Mouse (Mus musculus): ENCODE measurements around the gene Ntrk3. TPM values are rescaled to one million over a fixed set of nuclear protein-coding genes. Genes with fewer than 3 reads are reported as not detected.

The Ntrk3 gene
- polyA plus RNA-seq, 1 experiment from 2014 or later = 0.49 TPM

DNA sequence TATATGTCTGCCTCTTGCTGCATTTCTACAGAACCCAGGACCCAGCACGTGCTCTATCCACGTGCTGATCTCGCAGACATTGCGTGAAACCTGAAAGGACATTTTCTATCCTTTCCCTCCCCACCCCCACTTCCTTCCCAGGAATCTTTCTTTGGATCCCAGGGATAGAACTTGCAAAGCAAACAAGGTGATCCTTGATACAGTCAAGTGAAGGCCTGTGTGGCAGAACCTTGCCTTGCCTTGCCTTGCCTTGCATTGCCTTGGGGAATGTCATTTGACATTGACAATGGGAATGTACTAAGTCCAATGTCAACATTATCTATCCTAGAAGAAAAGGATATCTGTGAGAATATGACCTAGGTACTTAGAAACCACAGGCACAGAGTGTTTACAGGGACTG is 144.9 kb downstream of the Ntrk3 start:
- no peak for ATAC-seq (ENCODE audit: insufficient number of reproducible peaks, low FRiP score)
- Histone ChIP-seq H3K4me3 (no peak overlapping the region), H3K9ac (no peak overlapping the region), H3K9me3 (replicated peaks) (no peaks in the 10 kb centered on the region), H3K4me2 (no peak overlapping the region), H3K36me3 (no peaks in the 10 kb centered on the region), H3K27me3 (replicated peaks) (peaks cover 46% of the 10 kb centered on the region), H3K27ac (ENCODE audit: poor library complexity, severe bottlenecking) (no peak overlapping the region), H3K4me1 (replicated peaks) (no peaks in the 10 kb centered on the region)
- WGBS = 71% methylated on average over 4 of the region's 4 CpGs

DNA sequence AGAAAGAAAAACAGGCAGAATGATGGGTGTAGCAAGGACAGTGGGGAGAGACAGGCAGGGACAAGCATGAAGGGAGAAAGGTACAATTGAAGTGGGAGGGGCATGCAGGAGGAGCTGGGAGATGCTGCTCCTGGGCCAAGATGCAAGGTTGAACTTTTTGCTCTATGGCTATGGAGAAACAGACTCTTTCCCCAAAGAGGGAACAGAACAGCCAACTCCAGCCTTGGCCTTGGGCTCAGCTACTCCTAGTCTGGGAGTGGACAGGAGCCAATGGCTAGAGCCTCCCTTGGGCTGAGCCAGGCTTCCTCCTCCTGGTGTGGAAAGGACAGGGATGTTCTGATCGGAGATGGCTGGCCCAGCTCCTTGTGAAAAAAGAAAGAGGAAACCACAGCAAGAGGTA is 145.6 kb downstream of the Ntrk3 start:
- Histone ChIP-seq H3K27me3 (replicated peaks) (peaks cover 45% of the 10 kb centered on the region), H3K4me1 (replicated peaks) (no peaks in the 10 kb centered on the region), H3K4me2 (no peak overlapping the region), H3K9ac (no peak overlapping the region), H3K4me3 (no peak overlapping the region), H3K36me3 (no peaks in the 10 kb centered on the region), H3K27ac (ENCODE audit: poor library complexity, severe bottlenecking) (no peak overlapping the region), H3K9me3 (replicated peaks) (no peaks in the 10 kb centered on the region)
- ATAC-seq (ENCODE audit: insufficient number of reproducible peaks, low FRiP score) = no peak
- WGBS = 78% methylated on average over 1 of the region's 1 CpGs

- Histone ChIP-seq H3K4me3 (no peak overlapping the region), H3K27ac (ENCODE audit: poor library complexity, severe bottlenecking) (no peak overlapping the region), H3K9ac (no peak overlapping the region), H3K4me2 (no peak overlapping the region), H3K36me3 (no peaks in the 10 kb centered on the region), H3K9me3 (replicated peaks) (no peaks in the 10 kb centered on the region), H3K27me3 (replicated peaks) (peaks cover 51% of the 10 kb centered on the region), H3K4me1 (replicated peaks) (no peaks in the 10 kb centered on the region)
- WGBS = 53% methylated on average over 7 of the region's 7 CpGs
- ATAC-seq (ENCODE audit: insufficient number of reproducible peaks, low FRiP score) = no peak
Observed at GRCm38 (mm10) chr7:78589766-78590165, 148.0 kb downstream of the Ntrk3 start.

DNA sequence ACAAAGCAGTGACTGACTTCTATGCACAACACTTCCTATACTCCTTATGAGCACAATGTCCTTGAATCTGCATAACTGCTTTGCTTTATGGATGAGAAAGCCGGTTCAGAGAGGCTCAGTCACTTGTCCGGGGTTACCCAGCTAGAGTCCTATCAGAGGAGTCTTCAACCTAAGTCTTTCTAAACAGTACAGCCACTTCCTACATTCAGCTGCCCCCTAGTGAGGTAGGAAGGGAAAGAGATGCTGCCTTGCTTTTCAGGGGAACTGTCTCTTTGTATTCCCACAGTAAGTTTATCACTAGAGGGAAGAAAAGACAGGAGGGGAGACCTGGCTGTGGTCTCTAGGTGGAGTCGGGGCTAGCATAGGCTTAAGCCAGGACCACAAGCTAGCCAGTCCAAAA is 151.0 kb downstream of the Ntrk3 start:
- Histone ChIP-seq H3K4me2 (no peak overlapping the region), H3K27ac (ENCODE audit: poor library complexity, severe bottlenecking) (no peak overlapping the region), H3K36me3 (no peaks in the 10 kb centered on the region), H3K4me3 (no peak overlapping the region), H3K9ac (no peak overlapping the region), H3K4me1 (replicated peaks) (no peaks in the 10 kb centered on the region), H3K27me3 (replicated peaks) (peaks cover 71% of the 10 kb centered on the region), H3K9me3 (replicated peaks) (no peaks in the 10 kb centered on the region)
- no peak for ATAC-seq (ENCODE audit: insufficient number of reproducible peaks, low FRiP score)
- WGBS = 33% methylated on average over 3 of the region's 3 CpGs

DNA sequence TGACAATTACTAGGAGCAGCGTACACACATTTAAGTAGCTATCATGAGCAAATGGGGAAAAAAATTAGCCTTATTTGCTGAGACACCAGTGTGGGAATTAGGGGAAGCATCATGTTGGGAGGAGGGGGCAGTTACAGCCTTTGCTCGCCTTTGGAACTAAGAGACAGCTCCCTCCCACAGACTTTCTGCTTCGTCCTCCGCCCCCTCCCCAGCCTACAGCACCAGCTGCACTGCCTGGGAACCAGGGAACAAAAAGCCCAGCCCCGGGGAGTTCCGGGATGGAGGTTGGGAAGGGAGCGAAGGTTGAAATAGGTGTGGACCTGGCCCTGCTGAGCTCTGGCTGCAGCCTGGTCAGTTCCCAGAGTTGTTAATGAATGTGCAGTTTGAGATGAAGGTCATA is 151.9 kb downstream of the Ntrk3 start:
- no peaks in the 10 kb centered on the region for H3K9me3 ChIP-seq (replicated peaks)
- H3K36me3 ChIP-seq = no peaks in the 10 kb centered on the region
- no peak overlapping the region for H3K4me2 ChIP-seq
- WGBS = 46% methylated on average over 7 of the region's 7 CpGs
- no peak overlapping the region for H3K27ac ChIP-seq (ENCODE audit: poor library complexity, severe bottlenecking)
- no peak overlapping the region for H3K4me3 ChIP-seq
- ATAC-seq (ENCODE audit: insufficient number of reproducible peaks, low FRiP score) = no peak
- H3K27me3 ChIP-seq (replicated peaks) = peaks cover 72% of the 10 kb centered on the region
- H3K4me1 ChIP-seq (replicated peaks) = no peaks in the 10 kb centered on the region
- no peak overlapping the region for H3K9ac ChIP-seq

DNA sequence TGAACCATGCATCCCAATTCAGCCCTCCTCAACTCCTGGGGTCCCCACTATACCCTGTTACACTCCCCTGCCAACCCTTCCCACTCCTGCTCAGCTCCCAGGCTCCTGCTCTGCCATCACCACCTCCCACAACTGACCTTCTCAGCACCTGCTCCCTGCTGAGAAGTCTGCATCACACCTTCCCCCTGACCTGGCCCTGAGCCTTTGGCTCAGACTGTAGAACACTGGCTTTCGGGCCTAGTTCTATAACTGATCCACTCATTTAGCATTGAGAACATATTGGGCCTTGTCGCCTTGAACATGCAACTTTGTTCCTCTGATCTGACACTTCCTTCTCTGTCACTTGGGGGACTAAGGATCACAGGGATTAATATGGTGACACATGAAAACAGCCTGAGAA is 152.9 kb downstream of the Ntrk3 start:
- no peaks in the 10 kb centered on the region for H3K9me3 ChIP-seq (replicated peaks)
- H3K36me3 ChIP-seq = no peaks in the 10 kb centered on the region
- H3K4me1 ChIP-seq (replicated peaks) = no peaks in the 10 kb centered on the region
- no peak overlapping the region for H3K9ac ChIP-seq
- no peak overlapping the region for H3K4me2 ChIP-seq
- H3K4me3 ChIP-seq = no peak overlapping the region
- H3K27ac ChIP-seq (ENCODE audit: poor library complexity, severe bottlenecking) = no peak overlapping the region
- 65% methylated on average over 2 of the region's 2 CpGs for WGBS
- H3K27me3 ChIP-seq (replicated peaks) = peaks cover 78% of the 10 kb centered on the region
- no peak for ATAC-seq (ENCODE audit: insufficient number of reproducible peaks, low FRiP score)

DNA sequence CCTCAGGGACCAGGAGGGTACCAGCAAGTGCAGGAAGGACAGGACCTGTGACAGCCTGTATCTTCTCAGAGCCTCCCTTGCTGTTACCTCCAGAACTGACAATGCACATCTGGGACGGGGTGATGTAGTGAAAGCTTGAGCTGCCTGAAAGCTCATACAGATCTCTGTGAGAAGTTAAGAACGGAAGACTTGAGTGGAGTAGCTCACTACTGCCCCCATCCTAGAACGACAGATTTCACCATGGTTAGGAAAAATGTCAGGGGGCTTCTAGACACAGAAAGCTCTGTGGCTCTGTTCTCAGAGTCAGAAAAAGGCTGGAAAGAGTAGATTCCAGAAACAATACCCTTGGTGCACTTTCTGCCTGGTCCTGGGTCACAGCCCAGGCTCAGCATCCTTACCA is 153.3 kb downstream of the Ntrk3 start:
- Histone ChIP-seq H3K27ac (ENCODE audit: poor library complexity, severe bottlenecking) (no peak overlapping the region), H3K9me3 (replicated peaks) (no peaks in the 10 kb centered on the region), H3K4me1 (replicated peaks) (no peaks in the 10 kb centered on the region), H3K4me3 (no peak overlapping the region), H3K36me3 (no peaks in the 10 kb centered on the region), H3K9ac (no peak overlapping the region), H3K27me3 (replicated peaks) (peaks cover 83% of the 10 kb centered on the region), H3K4me2 (no peak overlapping the region)
- 11% methylated on average over 3 of the region's 3 CpGs for WGBS
- ATAC-seq (ENCODE audit: insufficient number of reproducible peaks, low FRiP score) = no peak

DNA sequence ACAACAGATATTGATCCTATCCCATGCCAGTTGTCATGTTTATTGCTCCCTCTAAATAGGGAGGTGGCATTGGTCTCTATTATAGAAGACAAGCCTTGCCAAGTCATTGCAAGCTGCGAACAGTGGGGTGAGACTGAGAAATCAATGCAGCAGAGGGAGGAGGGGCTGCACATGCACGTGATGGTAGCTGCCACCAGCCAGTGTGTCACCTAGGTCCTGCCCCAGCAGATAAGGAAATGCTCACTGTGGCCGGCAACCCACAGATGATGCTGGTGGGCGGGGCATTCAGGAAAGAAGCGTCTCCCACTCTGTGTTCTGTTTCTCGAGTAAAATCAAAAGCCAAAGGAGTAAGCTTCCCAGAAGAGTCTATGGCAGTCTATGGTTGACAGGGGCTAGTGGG is 154.1 kb downstream of the Ntrk3 start:
- 39% methylated on average over 6 of the region's 6 CpGs for WGBS
- Histone ChIP-seq H3K36me3 (no peaks in the 10 kb centered on the region), H3K27ac (ENCODE audit: poor library complexity, severe bottlenecking) (no peak overlapping the region), H3K9me3 (replicated peaks) (no peaks in the 10 kb centered on the region), H3K4me1 (replicated peaks) (peaks cover 6% of the 10 kb centered on the region), H3K9ac (no peak overlapping the region), H3K4me2 (no peak overlapping the region), H3K4me3 (no peak overlapping the region), H3K27me3 (replicated peaks) (peaks cover 91% of the 10 kb centered on the region)
- no peak for ATAC-seq (ENCODE audit: insufficient number of reproducible peaks, low FRiP score)

DNA sequence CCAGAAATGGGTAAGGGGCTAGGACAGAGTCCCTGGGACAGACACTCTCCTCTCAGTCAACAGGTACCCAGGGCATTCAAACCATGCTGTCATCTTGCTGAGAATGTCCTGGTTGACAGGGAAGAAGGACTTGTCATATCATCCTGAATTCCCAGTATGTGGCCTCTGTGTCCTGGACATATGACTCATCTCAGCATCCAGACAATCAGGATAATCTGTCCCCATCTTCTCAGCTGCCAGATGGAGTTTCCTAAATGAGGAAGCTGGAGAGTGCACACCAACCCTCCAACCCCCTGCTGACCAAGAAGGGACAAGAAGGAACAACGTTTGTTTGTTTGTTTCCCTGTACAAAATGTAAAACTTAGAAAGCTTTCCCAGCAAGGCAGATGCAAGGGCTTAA is 156.5 kb downstream of the Ntrk3 start:
- Histone ChIP-seq H3K9me3 (replicated peaks) (no peaks in the 10 kb centered on the region), H3K4me3 (no peak overlapping the region), H3K4me1 (replicated peaks) (peaks cover 8% of the 10 kb centered on the region), H3K36me3 (no peaks in the 10 kb centered on the region), H3K9ac (no peak overlapping the region), H3K27me3 (replicated peaks) (peaks cover 95% of the 10 kb centered on the region), H3K4me2 (no peak overlapping the region), H3K27ac (ENCODE audit: poor library complexity, severe bottlenecking) (no peak overlapping the region)
- no peak for ATAC-seq (ENCODE audit: insufficient number of reproducible peaks, low FRiP score)
- 22% methylated on average over 1 of the region's 1 CpGs for WGBS

DNA sequence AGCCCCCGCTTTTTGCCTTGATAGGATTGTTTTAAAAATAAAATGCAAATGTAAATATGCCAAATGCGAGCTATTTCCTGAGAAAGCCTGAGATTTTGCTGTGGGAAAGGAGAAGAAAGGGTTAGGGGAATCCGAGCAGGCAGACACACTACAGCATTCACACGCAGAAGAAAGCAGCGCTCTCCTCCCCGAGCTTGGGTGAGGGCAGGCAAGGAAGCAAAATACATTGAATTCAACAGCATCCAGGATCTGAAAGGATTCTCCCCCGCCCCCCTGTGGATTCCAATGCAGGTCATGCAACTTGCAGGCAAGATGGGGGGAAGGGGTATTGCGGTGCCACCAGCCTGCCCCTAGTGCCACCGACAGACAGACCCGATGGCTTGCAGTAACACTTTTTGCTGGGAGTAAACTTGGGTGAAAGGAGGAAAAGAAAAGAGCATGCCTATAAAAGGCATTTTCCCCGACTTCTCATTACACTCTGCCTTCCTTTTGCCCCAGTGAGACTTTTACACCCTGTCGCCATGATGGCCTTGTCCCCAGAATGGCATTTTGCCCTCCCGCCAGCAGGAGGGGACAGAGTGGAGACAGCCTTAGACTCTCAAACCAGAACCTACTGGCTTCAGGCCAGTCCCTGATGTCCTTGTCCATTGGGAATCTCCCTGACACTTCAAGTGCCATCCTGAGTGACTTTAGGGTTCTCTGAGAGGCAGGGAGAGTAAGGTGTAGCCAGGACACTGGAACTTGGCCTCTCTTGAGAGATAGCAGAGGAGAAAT is 158.2 kb downstream of the Ntrk3 start:
- no peak for ATAC-seq (ENCODE audit: insufficient number of reproducible peaks, low FRiP score)
- H3K27ac ChIP-seq (ENCODE audit: poor library complexity, severe bottlenecking) = no peak overlapping the region
- H3K4me3 ChIP-seq = peak overlapping the region; percentile 57
- H3K4me1 ChIP-seq (replicated peaks) = peaks cover 8% of the 10 kb centered on the region
- no peaks in the 10 kb centered on the region for H3K9me3 ChIP-seq (replicated peaks)
- H3K27me3 ChIP-seq (replicated peaks) = peaks cover 96% of the 10 kb centered on the region
- 4% methylated on average over 13 of the region's 13 CpGs for WGBS
- peak overlapping the region; percentile 95 for H3K4me2 ChIP-seq
- no peak overlapping the region for H3K9ac ChIP-seq
- no peaks in the 10 kb centered on the region for H3K36me3 ChIP-seq

- 0% methylated on average over 41 of the region's 66 CpGs for WGBS
- Histone ChIP-seq H3K4me2 (peak overlapping the region; percentile 95), H3K27me3 (replicated peaks) (peaks cover 96% of the 10 kb centered on the region), H3K36me3 (no peaks in the 10 kb centered on the region), H3K9me3 (replicated peaks) (no peaks in the 10 kb centered on the region), H3K4me3 (peak overlapping the region; percentile 57), H3K27ac (ENCODE audit: poor library complexity, severe bottlenecking) (no peak overlapping the region), H3K4me1 (replicated peaks) (peaks cover 8% of the 10 kb centered on the region), H3K9ac (peak overlapping the region; percentile 58)
- no peak for ATAC-seq (ENCODE audit: insufficient number of reproducible peaks, low FRiP score)
Observed at GRCm38 (mm10) chr7:78578461-78579359, 159.1 kb downstream of the Ntrk3 start.

Measured in heart, embryonic 12.5 days (tissue).